Mouse (Mus musculus): ENCODE measurements around the gene Lpar3. TPM values are rescaled to one million over a fixed set of nuclear protein-coding genes. Genes with fewer than 3 reads are reported as not detected.

Gene Lpar3
- polyA plus RNA-seq, 2 experiments: 0.02 to 0.06 TPM

DNA sequence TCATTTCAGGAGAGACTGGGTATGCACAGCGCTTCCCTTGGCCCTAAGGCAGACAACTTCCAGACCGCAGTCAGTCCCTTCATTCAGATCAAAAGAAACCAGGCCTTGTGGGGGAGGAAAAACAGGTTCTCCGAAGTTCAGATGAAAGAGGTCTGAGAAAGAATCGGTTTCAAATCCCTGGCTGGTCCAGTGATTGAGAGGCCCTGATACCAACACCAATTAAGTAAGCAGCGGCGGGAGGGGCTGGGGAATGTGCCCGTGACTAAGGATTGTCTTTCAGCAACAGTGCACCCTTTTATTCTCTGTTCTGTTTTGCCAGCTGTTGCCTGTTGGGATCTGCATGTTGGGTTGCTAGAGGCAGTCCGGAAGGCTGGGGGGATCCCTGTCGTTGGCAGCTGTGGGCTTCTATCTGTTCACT, 90.4 kb downstream of the Lpar3 start:
- H3K9me3 ChIP-seq (ENCODE audit: control insufficient read depth, low read length): no peaks in the 10 kb centered on the region
- H3K27ac ChIP-seq: no peak overlapping the region
- WGBS (ENCODE audit: insufficient replicate concordance): 40% methylated on average over 9 of the region's 9 CpGs
- DNase-seq (ENCODE audit: low read depth in 3 of 3, low spot score in 3 of 3) (no peak), ATAC-seq (ENCODE audit: insufficient read depth) (no peak)
- no peak overlapping the region for H3K9ac ChIP-seq (replicated peaks)
- no peak overlapping the region for H3K4me2 ChIP-seq (ENCODE audit: low read depth)
- no peak overlapping the region for H3K4me3 ChIP-seq (ENCODE audit: insufficient read depth in 1 of 2, low read depth in 2 of 2, low read length in 2 of 2)
- TF ChIP-seq EP300 (IDR thresholded peaks at IDR 0.05; ENCODE audit: low read depth) (no peak), CTCF (IDR thresholded peaks at IDR 0.05; ENCODE audit: low read depth) (no peak)
- no peaks in the 10 kb centered on the region for H3K36me3 ChIP-seq (replicated peaks; ENCODE audit: control insufficient read depth, insufficient read depth, low read depth)
- no peaks in the 10 kb centered on the region for H3K4me1 ChIP-seq (replicated peaks; ENCODE audit: control insufficient read depth in 2 of 2, insufficient read depth in 2 of 2, low read length in 1 of 2)
- H3K27me3 ChIP-seq (ENCODE audit: control insufficient read depth, insufficient read depth, low read length): no peaks in the 10 kb centered on the region

DNA sequence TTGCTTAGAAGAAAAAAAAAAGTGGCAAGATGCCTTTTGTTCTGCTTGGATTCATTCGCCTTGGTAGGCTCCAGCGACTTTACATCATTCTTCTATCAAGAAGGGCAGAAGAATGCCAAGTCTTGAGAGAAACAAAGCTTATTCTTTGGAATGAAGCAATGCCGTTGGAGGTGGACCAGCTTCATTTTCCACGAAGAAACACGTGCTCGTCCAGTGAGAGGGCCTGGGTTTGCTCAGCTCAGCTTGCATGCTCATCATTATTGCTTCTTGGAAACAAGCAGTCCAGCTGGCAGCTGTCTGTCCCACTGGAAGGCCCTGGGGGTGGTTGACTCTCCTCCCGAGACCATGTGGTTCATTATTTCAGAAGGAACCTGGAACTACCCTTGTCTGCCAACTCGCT, 94.7 kb downstream of the Lpar3 start:
- ATAC-seq (ENCODE audit: insufficient read depth) (no peak), DNase-seq (ENCODE audit: low read depth in 3 of 3, low spot score in 3 of 3) (no peak)
- Histone ChIP-seq H3K4me1 (replicated peaks; ENCODE audit: control insufficient read depth in 2 of 2, insufficient read depth in 2 of 2, low read length in 1 of 2) (no peaks in the 10 kb centered on the region), H3K4me2 (ENCODE audit: low read depth) (no peak overlapping the region), H3K27me3 (ENCODE audit: control insufficient read depth, insufficient read depth, low read length) (no peaks in the 10 kb centered on the region), H3K4me3 (ENCODE audit: insufficient read depth in 1 of 2, low read depth in 2 of 2, low read length in 2 of 2) (no peak overlapping the region), H3K36me3 (replicated peaks; ENCODE audit: control insufficient read depth, insufficient read depth, low read depth) (no peaks in the 10 kb centered on the region), H3K27ac (no peak overlapping the region), H3K9ac (replicated peaks) (no peak overlapping the region), H3K9me3 (ENCODE audit: control insufficient read depth, low read length) (no peaks in the 10 kb centered on the region)
- WGBS (ENCODE audit: insufficient replicate concordance): 73% methylated on average over 8 of the region's 8 CpGs
- no peak for TF ChIP-seq EP300 (IDR thresholded peaks at IDR 0.05; ENCODE audit: low read depth)
- no peak for TF ChIP-seq CTCF (IDR thresholded peaks at IDR 0.05; ENCODE audit: low read depth)

GRCm38 (mm10) chr3:146316293-146316692, 95.5 kb downstream of the Lpar3 start:
- 69% methylated on average over 8 of the region's 8 CpGs for WGBS (ENCODE audit: insufficient replicate concordance)
- Histone ChIP-seq H3K27me3 (ENCODE audit: control insufficient read depth, insufficient read depth, low read length) (no peaks in the 10 kb centered on the region), H3K27ac (no peak overlapping the region), H3K9me3 (ENCODE audit: control insufficient read depth, low read length) (no peaks in the 10 kb centered on the region), H3K4me3 (ENCODE audit: insufficient read depth in 1 of 2, low read depth in 2 of 2, low read length in 2 of 2) (no peak overlapping the region), H3K4me2 (ENCODE audit: low read depth) (no peak overlapping the region), H3K9ac (replicated peaks) (no peak overlapping the region), H3K36me3 (replicated peaks; ENCODE audit: control insufficient read depth, insufficient read depth, low read depth) (no peaks in the 10 kb centered on the region), H3K4me1 (replicated peaks; ENCODE audit: control insufficient read depth in 2 of 2, insufficient read depth in 2 of 2, low read length in 1 of 2) (no peaks in the 10 kb centered on the region)
- TF ChIP-seq CTCF (IDR thresholded peaks at IDR 0.05; ENCODE audit: low read depth) (no peak), EP300 (IDR thresholded peaks at IDR 0.05; ENCODE audit: low read depth) (no peak)
- no peak for DNase-seq (ENCODE audit: low read depth in 3 of 3, low spot score in 3 of 3)
- ATAC-seq (ENCODE audit: insufficient read depth): no peak

- no peak for DNase-seq (ENCODE audit: low read depth in 3 of 3, low spot score in 3 of 3)
- 67% methylated on average over 7 of the region's 7 CpGs for whole genome bisulfite sequencing (ENCODE audit: insufficient replicate concordance)
- H3K27me3 ChIP-seq (ENCODE audit: control insufficient read depth, insufficient read depth, low read length): no peaks in the 10 kb centered on the region
These were observed 96.6 kb downstream of the Lpar3 start for GRCm38 (mm10) chr3:146317366-146317765.

GRCm38 (mm10) chr3:146317911-146318310, 97.1 kb downstream of the Lpar3 start:
- ATAC-seq (ENCODE audit: insufficient read depth) (no peak), DNase-seq (ENCODE audit: low read depth in 3 of 3, low spot score in 3 of 3) (no peak)
- no peaks in the 10 kb centered on the region for H3K9me3 ChIP-seq (ENCODE audit: control insufficient read depth, low read length)
- no peaks in the 10 kb centered on the region for H3K36me3 ChIP-seq (replicated peaks; ENCODE audit: control insufficient read depth, insufficient read depth, low read depth)
- H3K9ac ChIP-seq (replicated peaks): no peak overlapping the region
- TF ChIP-seq EP300 (IDR thresholded peaks at IDR 0.05; ENCODE audit: low read depth) (no peak), CTCF (IDR thresholded peaks at IDR 0.05; ENCODE audit: low read depth) (no peak)
- 74% methylated on average over 12 of the region's 12 CpGs for WGBS (ENCODE audit: insufficient replicate concordance)
- H3K27ac ChIP-seq: no peak overlapping the region
- no peaks in the 10 kb centered on the region; the same call in 1 of the 2 replicates for H3K27me3 ChIP-seq (ENCODE audit: control insufficient read depth, insufficient read depth, low read length)
- H3K4me2 ChIP-seq (ENCODE audit: low read depth): no peak overlapping the region
- no peaks in the 10 kb centered on the region for H3K4me1 ChIP-seq (replicated peaks; ENCODE audit: control insufficient read depth in 2 of 2, insufficient read depth in 2 of 2, low read length in 1 of 2)
- H3K4me3 ChIP-seq (ENCODE audit: insufficient read depth in 1 of 2, low read depth in 2 of 2, low read length in 2 of 2): no peak overlapping the region

More at GRCm38 (mm10) chr3:146317366-146317765, 96.6 kb downstream of the Lpar3 start:
- no peak for ATAC-seq (ENCODE audit: insufficient read depth)
- no peak overlapping the region for H3K4me2 ChIP-seq (ENCODE audit: low read depth)
- TF ChIP-seq EP300 (IDR thresholded peaks at IDR 0.05; ENCODE audit: low read depth): no peak
- no peak for TF ChIP-seq CTCF (IDR thresholded peaks at IDR 0.05; ENCODE audit: low read depth)
- no peak overlapping the region for H3K9ac ChIP-seq (replicated peaks)
- no peaks in the 10 kb centered on the region for H3K4me1 ChIP-seq (replicated peaks; ENCODE audit: control insufficient read depth in 2 of 2, insufficient read depth in 2 of 2, low read length in 1 of 2)
- no peak overlapping the region for H3K27ac ChIP-seq
- H3K4me3 ChIP-seq (ENCODE audit: insufficient read depth in 1 of 2, low read depth in 2 of 2, low read length in 2 of 2): no peak overlapping the region
- no peaks in the 10 kb centered on the region for H3K9me3 ChIP-seq (ENCODE audit: control insufficient read depth, low read length)
- no peaks in the 10 kb centered on the region for H3K36me3 ChIP-seq (replicated peaks; ENCODE audit: control insufficient read depth, insufficient read depth, low read depth)

All from liver, embryonic 14.5 days (tissue).